Mouse (Mus musculus) T-cell, adult 2 months (primary cell): Measurements from ENCODE around the gene Xcl1.
"Not testable (repeated sequence)": the region's sequence is repeated elsewhere in the genome, so short reads cannot be mapped to it uniquely, and the experiment has no call there.

Source experiments
- DNase-seq: peaks from one replicate; pipeline ENCODE4 v3.0.0; 2022; ENCODE audit warnings: low spot score

The Xcl1 gene

GRCm38 (mm10) chr1:164935477-164936044 is at the start of gene Xcl1:
Xcl1 (minus strand) TSS chr1:164935527.
- peak; percentile 6 for DNase-seq

- DNase-seq = not testable (repeated sequence)
Observed at GRCm38 (mm10) chr1:164984681-164985080, 49.4 kb upstream of the Xcl1 start.

GRCm38 (mm10) chr1:164977351-164977750 is 42.0 kb upstream of the Xcl1 start:
- DNase-seq = no peak

GRCm38 (mm10) chr1:164975729-164976128 is 40.4 kb upstream of the Xcl1 start:
- no peak for DNase-seq

GRCm38 (mm10) chr1:164975276-164975675 is 39.9 kb upstream of the Xcl1 start:
- DNase-seq = no peak

GRCm38 (mm10) chr1:164973790-164974189 is 38.5 kb upstream of the Xcl1 start:
- no peak for DNase-seq

GRCm38 (mm10) chr1:164973341-164973740 is 38.0 kb upstream of the Xcl1 start:
- DNase-seq = no peak

GRCm38 (mm10) chr1:164972744-164973143 is 37.4 kb upstream of the Xcl1 start:
- peak; percentile 10 for DNase-seq

- peak; percentile 78 for DNase-seq
Observed at GRCm38 (mm10) chr1:164966095-164966698, 30.9 kb upstream of the Xcl1 start.

- DNase-seq = peak; percentile 46
Observed at GRCm38 (mm10) chr1:164960610-164961009, 25.3 kb upstream of the Xcl1 start.

- peak; percentile 73 for DNase-seq
Observed at GRCm38 (mm10) chr1:164959787-164960385, 24.6 kb upstream of the Xcl1 start.

GRCm38 (mm10) chr1:164959160-164959559 is 23.8 kb upstream of the Xcl1 start:
- no peak for DNase-seq

- DNase-seq = no peak
Observed at GRCm38 (mm10) chr1:164957974-164958373, 22.6 kb upstream of the Xcl1 start.

GRCm38 (mm10) chr1:164956725-164957399 is 21.5 kb upstream of the Xcl1 start:
- DNase-seq = no peak

- DNase-seq = no peak
Observed at GRCm38 (mm10) chr1:164955452-164956196, 20.3 kb upstream of the Xcl1 start.

GRCm38 (mm10) chr1:164953574-164953973 is 18.2 kb upstream of the Xcl1 start:
- DNase-seq = no peak

GRCm38 (mm10) chr1:164936060-164936459 is 733 bp upstream of the Xcl1 start:
- DNase-seq = no peak

GRCm38 (mm10) chr1:164933441-164934188 is 1.7 kb downstream of the Xcl1 start:
- DNase-seq = peak; percentile 3

GRCm38 (mm10) chr1:164931135-164931534 is 4.2 kb downstream of the Xcl1 start:
- DNase-seq = no peak

- no peak for DNase-seq
Observed at GRCm38 (mm10) chr1:164930006-164930405, 5.3 kb downstream of the Xcl1 start.

- DNase-seq = no peak
Observed at GRCm38 (mm10) chr1:164926534-164927160, 8.7 kb downstream of the Xcl1 start.
